Mouse (Mus musculus) kidney, adult 2 months (tissue): ENCODE results near the gene Lpar5. TPM values are rescaled to one million over a fixed set of nuclear protein-coding genes. Genes with fewer than 3 reads are reported as not detected.

ENCODE experiments used
- DNase-seq: peaks from one replicate; pipeline ENCODE4 v3.0.0; 2021
- H3K27ac ChIP-seq: fragments of 200-500 bp; 2 replicates; pipeline ENCODE4 v1.5.1; 2012; ENCODE audit warnings: low read depth, low read length, control low read depth, inconsistent platforms; ENCODE audit not compliant: insufficient read depth
- H3K27me3 ChIP-seq: fragments of 200-500 bp; replicated peaks from 2 replicates; pipeline ENCODE4 v1.6.1; 2012; ENCODE audit warnings: mild to moderate bottlenecking, moderate library complexity, low read length, inconsistent platforms; ENCODE audit not compliant: control insufficient read depth, insufficient read depth
- H3K36me3 ChIP-seq: fragments of 200-500 bp; 2 replicates; pipeline ENCODE4 v1.6.1; 2012; ENCODE audit warnings: mild to moderate bottlenecking, moderate library complexity, low read length, inconsistent platforms; ENCODE audit not compliant: control insufficient read depth, insufficient read depth
- H3K4me1 ChIP-seq: fragments of 200-500 bp; 2 replicates; pipeline ENCODE4 v1.6.1; 2011; ENCODE audit warnings: low read length; ENCODE audit not compliant: control insufficient read depth, insufficient read depth
- H3K4me3 ChIP-seq: fragments of 200-500 bp; 2 replicates; pipeline ENCODE4 v1.5.1; 2011; ENCODE audit warnings: mild to moderate bottlenecking, low read depth, low read length, control low read depth; ENCODE audit not compliant: insufficient read depth
- CTCF ChIP-seq: fragments of 200-500 bp; conservative IDR thresholded peaks from 2 replicates; pipeline ENCODE4 v1.5.1; 2011; ENCODE audit warnings: low read depth, mild to moderate bottlenecking, control low read depth, low read length, moderate library complexity, mixed read lengths; ENCODE audit not compliant: insufficient read depth, insufficient read length
- POLR2A ChIP-seq: fragments of 200-500 bp; IDR thresholded peaks from one replicate; pipeline ENCODE4 v1.6.1; 2011; ENCODE audit warnings: low read depth, low read length, control low read depth
- WGBS: fragments of 180-500 bp; shearing (Covaris S2); methylation state at CpG from one replicate; pipeline ENCODE4 v1.1.7; 2018; 5-methylcytosine and 5-hydroxymethylcytosine counted together
- polyA plus RNA-seq: library from polyadenylated mRNA; depleted of rRNA; stranded (reverse); fragments of >200 nt; gene quantifications from 2 replicates; pipeline ENCODE4 v1.2.3, GENCODE M21; 2012

Gene Lpar5
- polyA plus RNA-seq, 1 experiment, result 3.5 TPM

- WGBS, result 81% methylated on average over 9 of the region's 9 CpGs
- TF ChIP-seq POLR2A (no peak), CTCF (no peak)
- no peaks in the 10 kb centered on the region for H3K27me3 ChIP-seq
- no peak overlapping the region for H3K4me3 ChIP-seq
- no peak overlapping the region for H3K27ac ChIP-seq
- DNase-seq, result no peak
- peaks cover 23% of the 10 kb centered on the region for H3K4me1 ChIP-seq
- H3K36me3 ChIP-seq, result peaks cover 15% of the 10 kb centered on the region
These were observed 33.7 kb downstream of the Lpar5 start for GRCm38 (mm10) chr6:125101444-125101843.

- H3K36me3 ChIP-seq, result peaks cover 30% of the 10 kb centered on the region
These were observed 36.5 kb downstream of the Lpar5 start for GRCm38 (mm10) chr6:125104223-125104622.

GRCm38 (mm10) chr6:125107705-125108104, 40.0 kb downstream of the Lpar5 start:
- TF ChIP-seq CTCF (0 out of 2 replicates have a peak, but pooled peaks have one; percentile 16), POLR2A (no peak)
- no peaks in the 10 kb centered on the region for H3K27me3 ChIP-seq
- DNase-seq, result no peak
- H3K36me3 ChIP-seq, result peaks cover 32% of the 10 kb centered on the region
- 97% methylated on average over 2 of the region's 2 CpGs for WGBS
- no peak overlapping the region for H3K4me3 ChIP-seq
- H3K27ac ChIP-seq, result no peak overlapping the region
- no peaks in the 10 kb centered on the region for H3K4me1 ChIP-seq

More at GRCm38 (mm10) chr6:125104223-125104622, 36.5 kb downstream of the Lpar5 start:
- no peak overlapping the region for H3K4me3 ChIP-seq
- TF ChIP-seq CTCF, result no peak
- TF ChIP-seq POLR2A, result no peak
- peak; percentile 32 for DNase-seq
- H3K4me1 ChIP-seq, result peaks cover 5% of the 10 kb centered on the region; the same call in 1 of the 2 replicates
- no peak overlapping the region for H3K27ac ChIP-seq
- WGBS, result 64% methylated on average over 4 of the region's 4 CpGs
- H3K27me3 ChIP-seq, result no peaks in the 10 kb centered on the region

- no peaks in the 10 kb centered on the region for H3K27me3 ChIP-seq
- 78% methylated on average over 14 of the region's 14 CpGs for WGBS
- no peak for TF ChIP-seq POLR2A
- no peak for TF ChIP-seq CTCF
- peaks cover 32% of the 10 kb centered on the region for H3K36me3 ChIP-seq
- H3K27ac ChIP-seq, result no peak overlapping the region
- no peaks in the 10 kb centered on the region for H3K4me1 ChIP-seq
- no peak overlapping the region for H3K4me3 ChIP-seq
- no peak for DNase-seq
These were observed 41.7 kb downstream of the Lpar5 start for GRCm38 (mm10) chr6:125109371-125109770.

GRCm38 (mm10) chr6:125110927-125111326, 43.2 kb downstream of the Lpar5 start:
- Histone ChIP-seq H3K4me3 (no peak overlapping the region), H3K27me3 (no peaks in the 10 kb centered on the region), H3K27ac (no peak overlapping the region), H3K4me1 (no peaks in the 10 kb centered on the region), H3K36me3 (peaks cover 30% of the 10 kb centered on the region)
- DNase-seq, result peak; percentile 69
- 86% methylated on average over 7 of the region's 7 CpGs for WGBS
- peak; percentile 57 for TF ChIP-seq CTCF
- TF ChIP-seq POLR2A, result no peak

GRCm38 (mm10) chr6:125112553-125112952, 44.8 kb downstream of the Lpar5 start:
- peaks cover 28% of the 10 kb centered on the region for H3K36me3 ChIP-seq
- WGBS, result 87% methylated on average over 11 of the region's 11 CpGs
- H3K27me3 ChIP-seq, result no peaks in the 10 kb centered on the region
- no peak overlapping the region for H3K4me3 ChIP-seq
- no peaks in the 10 kb centered on the region for H3K4me1 ChIP-seq
- no peak for DNase-seq
- H3K27ac ChIP-seq, result no peak overlapping the region
- no peak for TF ChIP-seq POLR2A
- TF ChIP-seq CTCF, result no peak

- Histone ChIP-seq H3K4me1 (peaks cover 3% of the 10 kb centered on the region; the same call in 1 of the 2 replicates), H3K27me3 (no peaks in the 10 kb centered on the region), H3K4me3 (no peak overlapping the region), H3K36me3 (peaks cover 20% of the 10 kb centered on the region), H3K27ac (peak overlapping the region; percentile 25; the same call in 1 of the 2 replicates)
- no peak for TF ChIP-seq POLR2A
- TF ChIP-seq CTCF, result no peak
- WGBS, result 65% methylated on average over 8 of the region's 8 CpGs
- DNase-seq, result peak; percentile 75
These were observed 51.7 kb downstream of the Lpar5 start for GRCm38 (mm10) chr6:125119387-125119786.
